Mouse (Mus musculus) embryonic facial prominence, embryonic 10.5 days (tissue): Measurements from ENCODE around the gene Six4. TPM values are rescaled to one million over a fixed set of nuclear protein-coding genes. Genes with fewer than 3 reads are reported as not detected.

Source experiments
- polyA plus RNA-seq: library from polyadenylated mRNA; unstranded; fragments of >200 nt; fragmentation: Nextera tagmentation; extraction: Ambion mirVana; gene quantifications from 2 replicates; pipeline ENCODE4 v1.2.1, GENCODE M21; 2016

The Six4 gene
- polyA plus RNA-seq, 1 experiment from 2014 or later = 16.4 TPM

Other genes with a start within 250 kb of the Six4 start
- gene Six6, start 173.6 kb downstream of the Six4 start, polyA plus RNA-seq = 6.5 and 8.7 TPM in 2 replicates
- gene 4930447C04Rik, start 172.7 kb downstream of the Six4 start, polyA plus RNA-seq = 5.2 and 6.4 TPM in 2 replicates
- 38.4 and 45.4 TPM in 2 replicates for gene Six1, start 59.6 kb downstream of the Six4 start, polyA plus RNA-seq
- gene Mnat1, start 10.3 kb upstream of the Six4 start, polyA plus RNA-seq = 40.7 and 40.8 TPM in 2 replicates
- gene Trmt5, start 173.3 kb upstream of the Six4 start, polyA plus RNA-seq = 19.8 and 21.0 TPM in 2 replicates
- gene Slc38a6, start 173.3 kb upstream of the Six4 start, polyA plus RNA-seq = 8.9 and 10.0 TPM in 2 replicates